Mouse (Mus musculus) embryonic facial prominence, embryonic 12.5 days (tissue): ENCODE data around the gene Rnf8. TPM values are rescaled to one million over a fixed set of nuclear protein-coding genes. Genes with fewer than 3 reads are reported as not detected.

Experiments used
- ATAC-seq: fragments of 200-750 bp; cut with Nextera tagmentation; 2 replicates; pipeline ENCODE4 v1.8.0; 2017; ENCODE audit not compliant: insufficient number of reproducible peaks, insufficient read depth, low FRiP score, low TSS enrichment
- H3K27ac ChIP-seq: fragments of 300-500 bp; sonication (generic); 2 replicates; pipeline ENCODE4 v1.5.1; 2016; ENCODE audit warnings: mild to moderate bottlenecking
- H3K27me3 ChIP-seq: fragments of 300-500 bp; sonication (generic); 2 replicates; pipeline ENCODE4 v1.6.1; 2016; ENCODE audit warnings: mild to moderate bottlenecking, moderate library complexity
- H3K36me3 ChIP-seq: fragments of 300-500 bp; sonication (generic); 2 replicates; pipeline ENCODE4 v1.6.1; 2016; ENCODE audit warnings: mild to moderate bottlenecking
- H3K4me1 ChIP-seq: fragments of 300-500 bp; sonication (generic); 2 replicates; pipeline ENCODE4 v1.6.1; 2016
- H3K4me2 ChIP-seq: fragments of 300-500 bp; sonication (generic); replicated peaks from 2 replicates; pipeline ENCODE4 v1.6.1; 2016; ENCODE audit warnings: mild to moderate bottlenecking, moderate library complexity
- H3K4me3 ChIP-seq: fragments of 300-500 bp; sonication (generic); 2 replicates; pipeline ENCODE4 v1.5.1; 2016; ENCODE audit warnings: mild to moderate bottlenecking
- H3K9ac ChIP-seq: fragments of 300-500 bp; sonication (generic); 2 replicates; pipeline ENCODE4 v1.6.1; 2016; ENCODE audit warnings: mild to moderate bottlenecking, moderate library complexity
- H3K9me3 ChIP-seq: fragments of 300-500 bp; sonication (generic); 2 replicates; pipeline ENCODE4 v1.6.1; 2016; ENCODE audit warnings: mild to moderate bottlenecking, moderate library complexity
- WGBS: fragments of 180-500 bp; shearing (Covaris S2); methylation state at CpG from one replicate; pipeline ENCODE4 v1.1.7; 2016; 5-methylcytosine and 5-hydroxymethylcytosine counted together
- polyA plus RNA-seq: library from polyadenylated mRNA; unstranded; fragments of >200 nt; fragmentation: Nextera tagmentation; extraction: Ambion mirVana; gene quantifications from 2 replicates; pipeline ENCODE4 v1.2.1, GENCODE M21; 2016

The Rnf8 gene
- polyA plus RNA-seq, 1 experiment from 2014 or later: 110 TPM

- Histone ChIP-seq H3K9ac (no peak overlapping the region), H3K36me3 (peaks cover 92% of the 10 kb centered on the region), H3K4me2 (no peak overlapping the region), H3K4me1 (no peaks in the 10 kb centered on the region), H3K27me3 (no peaks in the 10 kb centered on the region), H3K9me3 (no peaks in the 10 kb centered on the region), H3K27ac (no peak overlapping the region), H3K4me3 (no peak overlapping the region)
- ATAC-seq: no peak
- WGBS: 89% methylated on average over 5 of the region's 5 CpGs
These were observed 14.4 kb downstream of the Rnf8 start for GRCm38 (mm10) chr17:29628946-29629345.

GRCm38 (mm10) chr17:29629620-29630019, 15.0 kb downstream of the Rnf8 start:
- WGBS: 81% methylated on average over 5 of the region's 5 CpGs
- no peaks in the 10 kb centered on the region for H3K9me3 ChIP-seq
- H3K27me3 ChIP-seq: no peaks in the 10 kb centered on the region
- no peak overlapping the region for H3K4me3 ChIP-seq
- H3K9ac ChIP-seq: no peak overlapping the region
- ATAC-seq: no peak
- no peaks in the 10 kb centered on the region for H3K4me1 ChIP-seq
- no peak overlapping the region for H3K4me2 ChIP-seq
- no peak overlapping the region for H3K27ac ChIP-seq
- H3K36me3 ChIP-seq: peaks cover 92% of the 10 kb centered on the region

GRCm38 (mm10) chr17:29632312-29632711, 17.7 kb downstream of the Rnf8 start:
- no peak overlapping the region for H3K9ac ChIP-seq
- H3K36me3 ChIP-seq: peaks cover 92% of the 10 kb centered on the region
- no peak for ATAC-seq
- WGBS: 93% methylated on average over 11 of the region's 11 CpGs
- H3K27me3 ChIP-seq: no peaks in the 10 kb centered on the region
- H3K9me3 ChIP-seq: no peaks in the 10 kb centered on the region
- H3K27ac ChIP-seq: no peak overlapping the region
- no peak overlapping the region for H3K4me3 ChIP-seq
- H3K4me2 ChIP-seq: no peak overlapping the region
- H3K4me1 ChIP-seq: no peaks in the 10 kb centered on the region

- peaks cover 93% of the 10 kb centered on the region for H3K36me3 ChIP-seq
- H3K9me3 ChIP-seq: no peaks in the 10 kb centered on the region
- no peak overlapping the region for H3K4me2 ChIP-seq
- H3K27ac ChIP-seq: no peak overlapping the region
- H3K4me1 ChIP-seq: no peaks in the 10 kb centered on the region
- H3K4me3 ChIP-seq: no peak overlapping the region
- H3K9ac ChIP-seq: no peak overlapping the region
- ATAC-seq: no peak
- no peaks in the 10 kb centered on the region for H3K27me3 ChIP-seq
- WGBS: 88% methylated on average over 8 of the region's 8 CpGs
These were observed 20.9 kb downstream of the Rnf8 start for GRCm38 (mm10) chr17:29635492-29635891.

- no peak overlapping the region for H3K4me3 ChIP-seq
- no peak overlapping the region for H3K27ac ChIP-seq
- no peaks in the 10 kb centered on the region for H3K4me1 ChIP-seq
- no peak overlapping the region for H3K4me2 ChIP-seq
- no peak overlapping the region for H3K9ac ChIP-seq
- peaks cover 93% of the 10 kb centered on the region for H3K36me3 ChIP-seq
- H3K9me3 ChIP-seq: no peaks in the 10 kb centered on the region
- ATAC-seq: no peak
- 79% methylated on average over 5 of the region's 5 CpGs for WGBS
- no peaks in the 10 kb centered on the region for H3K27me3 ChIP-seq
These were observed 21.5 kb downstream of the Rnf8 start for GRCm38 (mm10) chr17:29636118-29636517.

DNA sequence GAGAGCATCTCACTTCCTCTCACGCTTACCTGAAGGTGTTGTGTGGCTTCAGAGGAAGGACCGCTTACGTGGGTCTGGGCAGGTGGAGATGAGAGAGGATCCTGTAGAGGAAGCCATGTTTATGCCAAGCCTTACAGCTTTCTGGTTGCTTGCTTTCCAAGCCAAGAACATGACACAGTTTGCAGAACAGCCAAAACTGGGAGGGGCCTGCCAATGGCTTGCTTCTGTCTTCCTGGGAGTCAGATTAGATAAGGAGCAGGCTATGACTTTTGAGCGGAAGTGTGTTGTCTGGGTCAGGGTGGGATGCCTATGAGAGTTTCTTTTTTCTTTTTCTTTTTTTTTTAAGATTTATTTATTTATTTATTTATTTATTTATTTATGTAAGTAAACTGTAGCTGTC, 22.8 kb downstream of the Rnf8 start:
- Histone ChIP-seq H3K36me3 (peaks cover 94% of the 10 kb centered on the region), H3K4me1 (no peaks in the 10 kb centered on the region), H3K4me2 (no peak overlapping the region), H3K27ac (no peak overlapping the region), H3K27me3 (no peaks in the 10 kb centered on the region), H3K4me3 (no peak overlapping the region), H3K9me3 (no peaks in the 10 kb centered on the region), H3K9ac (no peak overlapping the region)
- 97% methylated on average over 4 of the region's 4 CpGs for WGBS
- ATAC-seq: no peak

DNA sequence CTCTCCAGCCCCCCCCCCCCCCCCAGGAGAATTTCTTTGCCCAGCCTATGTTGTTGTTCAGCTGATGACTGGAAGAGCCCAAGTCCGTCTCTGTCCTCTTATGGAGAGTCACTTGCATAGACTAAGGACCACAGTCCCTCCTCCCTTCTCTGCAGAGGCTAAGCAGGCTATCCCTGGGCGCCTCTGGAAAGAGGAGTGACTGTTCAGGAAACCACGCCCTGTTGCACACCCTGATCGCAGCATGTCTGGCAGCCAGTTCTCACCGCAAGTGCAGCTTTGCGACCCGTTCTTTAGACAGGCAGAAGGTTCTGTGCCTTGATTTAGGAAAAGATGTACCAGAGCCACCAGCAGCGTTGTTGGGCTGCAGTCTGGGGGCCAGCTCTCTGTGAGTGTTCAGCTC, 23.3 kb downstream of the Rnf8 start:
- no peaks in the 10 kb centered on the region for H3K9me3 ChIP-seq
- H3K4me2 ChIP-seq: no peak overlapping the region
- H3K4me1 ChIP-seq: no peaks in the 10 kb centered on the region
- no peak overlapping the region for H3K27ac ChIP-seq
- H3K27me3 ChIP-seq: no peaks in the 10 kb centered on the region
- H3K4me3 ChIP-seq: no peak overlapping the region
- H3K9ac ChIP-seq: no peak overlapping the region
- H3K36me3 ChIP-seq: peaks cover 92% of the 10 kb centered on the region
- no peak for ATAC-seq
- 85% methylated on average over 8 of the region's 8 CpGs for WGBS

GRCm38 (mm10) chr17:29640971-29641370, 26.4 kb downstream of the Rnf8 start:
- H3K27me3 ChIP-seq: no peaks in the 10 kb centered on the region
- H3K9me3 ChIP-seq: no peaks in the 10 kb centered on the region
- no peak overlapping the region for H3K9ac ChIP-seq
- 96% methylated on average over 11 of the region's 11 CpGs for WGBS
- H3K27ac ChIP-seq: no peak overlapping the region
- H3K4me3 ChIP-seq: no peak overlapping the region
- no peak for ATAC-seq
- no peak overlapping the region for H3K4me2 ChIP-seq
- H3K36me3 ChIP-seq: peaks cover 64% of the 10 kb centered on the region
- no peaks in the 10 kb centered on the region for H3K4me1 ChIP-seq

DNA sequence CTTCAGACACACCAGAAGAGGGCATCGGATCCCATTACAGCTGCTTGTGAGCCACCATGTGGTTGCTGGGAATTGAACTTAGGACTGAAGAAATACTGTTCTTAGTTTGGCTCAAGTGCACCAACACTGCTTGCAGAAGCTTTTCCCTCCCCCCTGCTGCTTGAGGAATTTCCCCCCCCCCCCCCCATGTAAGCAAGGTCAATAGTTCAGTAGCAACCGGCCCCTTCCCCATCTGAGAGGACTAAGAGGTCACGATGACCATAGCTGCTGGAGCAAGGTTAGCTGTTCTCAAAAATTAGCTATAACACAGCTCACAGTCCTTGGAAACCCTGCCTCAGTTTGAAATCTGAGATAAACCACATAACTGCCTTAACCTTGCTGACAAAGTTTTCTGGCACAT, 27.6 kb downstream of the Rnf8 start:
- Histone ChIP-seq H3K9me3 (no peaks in the 10 kb centered on the region), H3K4me3 (no peak overlapping the region), H3K27me3 (no peaks in the 10 kb centered on the region), H3K4me2 (no peak overlapping the region), H3K9ac (no peak overlapping the region), H3K27ac (no peak overlapping the region), H3K4me1 (no peaks in the 10 kb centered on the region), H3K36me3 (peaks cover 60% of the 10 kb centered on the region)
- ATAC-seq: no peak
- WGBS: 64% methylated on average over 3 of the region's 3 CpGs

DNA sequence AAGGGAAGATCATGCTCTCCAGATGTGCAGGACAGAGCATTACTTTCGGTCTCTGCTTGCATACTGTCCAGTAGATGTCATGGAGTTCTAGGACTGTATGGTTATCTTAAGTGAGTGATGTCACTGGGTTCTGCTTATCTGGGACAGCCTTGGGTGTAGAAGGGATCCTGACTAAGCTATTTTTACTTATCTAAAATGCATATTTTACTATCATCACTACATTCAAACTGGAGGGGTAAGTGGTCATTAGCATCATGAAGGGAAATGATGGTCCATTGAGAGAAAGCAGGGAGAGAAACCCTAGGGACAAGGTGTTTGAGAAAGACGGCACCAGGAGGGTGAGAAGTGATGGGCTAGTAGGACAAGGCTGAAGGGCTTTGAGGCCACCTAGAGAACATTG, 43.7 kb downstream of the Rnf8 start:
- peaks cover 5% of the 10 kb centered on the region; the same call in 1 of the 2 replicates for H3K36me3 ChIP-seq
- H3K4me3 ChIP-seq: no peak overlapping the region
- no peak overlapping the region for H3K4me2 ChIP-seq
- no peak overlapping the region for H3K27ac ChIP-seq
- no peak overlapping the region for H3K9ac ChIP-seq
- H3K9me3 ChIP-seq: no peaks in the 10 kb centered on the region
- H3K4me1 ChIP-seq: peaks cover 7% of the 10 kb centered on the region
- 76% methylated on average over 2 of the region's 2 CpGs for WGBS
- no peaks in the 10 kb centered on the region for H3K27me3 ChIP-seq
- ATAC-seq: no peak

- 2% methylated on average over 41 of the region's 41 CpGs for WGBS
- H3K4me1 ChIP-seq: peaks cover 7% of the 10 kb centered on the region
- no peaks in the 10 kb centered on the region for H3K9me3 ChIP-seq
- H3K36me3 ChIP-seq: peaks cover 18% of the 10 kb centered on the region
- peak within 1 kb of the TSS; percentile 99 for H3K9ac ChIP-seq
- peak within 1 kb of the TSS; percentile 90 for H3K27ac ChIP-seq
- H3K27me3 ChIP-seq: no peaks in the 10 kb centered on the region
- peak; percentile 94 for ATAC-seq
- peak within 1 kb of the TSS; percentile 78 for H3K4me2 ChIP-seq
- H3K4me3 ChIP-seq: peak within 1 kb of the TSS; percentile 98
These were observed 45.6 kb downstream of the Rnf8 start, which contains the start of gene Cmtr1 for GRCm38 (mm10) chr17:29660076-29660761. Gene Cmtr1 (plus strand): TSS chr17:29660595.

GRCm38 (mm10) chr17:29660762-29661391, 46.3 kb downstream of the Rnf8 start:
- Histone ChIP-seq H3K9ac (peak overlapping the region; percentile 99), H3K4me1 (peaks cover 7% of the 10 kb centered on the region), H3K27ac (peak overlapping the region; percentile 90), H3K4me2 (peak overlapping the region; percentile 78), H3K4me3 (peak overlapping the region; percentile 98), H3K36me3 (peaks cover 19% of the 10 kb centered on the region), H3K9me3 (no peaks in the 10 kb centered on the region), H3K27me3 (no peaks in the 10 kb centered on the region)
- under 1% methylated on average over 41 of the region's 41 CpGs for WGBS
- ATAC-seq: no peak
